ENCODE assay signal across 8 mouse cellular contexts in genomic region chr7:132808051-132808796, GRCm38 (mm10). TPM values are rescaled to one million over a fixed set of nuclear protein-coding genes. Genes with fewer than 3 reads are reported as not detected.
A peak's percentile ranks its signal among the peaks of the same experiment; 100 is the strongest.
DNase-seq lines count a peak whose midpoint lies in the region; ATAC-seq lines count a peak whose summit lies in the region.

No protein-coding gene starts in this region.

- no peak overlapping the region; the same call in 1 of the 2 replicates for H3K9ac ChIP-seq in lung, embryonic 16.5 days (ENCODE audit: low read length)
- no peak overlapping the region; the same call in 1 of the 2 replicates for H3K9ac ChIP-seq in hindbrain, embryonic 12.5 days
- peak overlapping the region; percentile 44; the same call in 1 of the 2 replicates for H3K9ac ChIP-seq in midbrain, embryonic 11.5 days (ENCODE audit: low read length)

- no peak overlapping the region for H3K4me2 ChIP-seq in lung, embryonic 16.5 days (ENCODE audit: low read depth, low read length)
- H3K4me2 ChIP-seq in hindbrain, embryonic 12.5 days (replicated peaks): peak overlapping the region; percentile 76; the same call in 1 of the 2 replicates
- H3K4me2 ChIP-seq in midbrain, embryonic 11.5 days: peak overlapping the region; percentile 37

- peaks cover 63% of the 10 kb centered on the region for H3K4me1 ChIP-seq in lung, embryonic 16.5 days (replicated peaks; ENCODE audit: control insufficient read depth, insufficient read depth, low read length)
- peaks cover 77% of the 10 kb centered on the region for H3K4me1 ChIP-seq in hindbrain, embryonic 12.5 days
- H3K4me1 ChIP-seq in midbrain, embryonic 11.5 days (ENCODE audit: control insufficient read depth, insufficient read depth, low read length): peaks cover 60% of the 10 kb centered on the region

- H3K4me3 ChIP-seq in lung, embryonic 16.5 days (ENCODE audit: low read length): no peak overlapping the region
- no peak overlapping the region for H3K4me3 ChIP-seq in hindbrain, embryonic 12.5 days
- no peak overlapping the region for H3K4me3 ChIP-seq in midbrain, embryonic 11.5 days (ENCODE audit: low read depth, low read length)

- peak overlapping the region; percentile 96 for H3K27ac ChIP-seq in lung, embryonic 16.5 days (ENCODE audit: low read length)
- peak overlapping the region; percentile 83 for H3K27ac ChIP-seq in hindbrain, embryonic 12.5 days
- H3K27ac ChIP-seq in midbrain, embryonic 11.5 days (ENCODE audit: low read depth, low read length): peak overlapping the region; percentile 67

- H3K9me3 ChIP-seq in lung, embryonic 16.5 days (ENCODE audit: control insufficient read depth, low read length): no peaks in the 10 kb centered on the region
- no peaks in the 10 kb centered on the region for H3K9me3 ChIP-seq in hindbrain, embryonic 12.5 days (replicated peaks)
- no peaks in the 10 kb centered on the region for H3K9me3 ChIP-seq in midbrain, embryonic 11.5 days (ENCODE audit: control insufficient read depth, low read length)

- no peaks in the 10 kb centered on the region for H3K36me3 ChIP-seq in lung, embryonic 16.5 days (ENCODE audit: control insufficient read depth, insufficient read depth, low read length)
- no peaks in the 10 kb centered on the region for H3K36me3 ChIP-seq in hindbrain, embryonic 12.5 days
- no peaks in the 10 kb centered on the region for H3K36me3 ChIP-seq in midbrain, embryonic 11.5 days (ENCODE audit: control insufficient read depth, insufficient read depth, low read length)

- H3K27me3 ChIP-seq in lung, embryonic 16.5 days (ENCODE audit: control insufficient read depth, insufficient read depth, low read depth, low read length): no peaks in the 10 kb centered on the region
- no peaks in the 10 kb centered on the region for H3K27me3 ChIP-seq in hindbrain, embryonic 12.5 days
- H3K27me3 ChIP-seq in midbrain, embryonic 11.5 days (ENCODE audit: control insufficient read depth, insufficient read depth, low read length): no peaks in the 10 kb centered on the region

- no peak for ATAC-seq in CD4-positive, CD25-positive, alpha-beta regulatory T cell, adult 4 months
- no peak for ATAC-seq in lung, embryonic 16.5 days (ENCODE audit: low read depth)
- no peak for ATAC-seq in hindbrain, embryonic 12.5 days (ENCODE audit: low FRiP score)
- no peak for ATAC-seq in midbrain, embryonic 11.5 days (ENCODE audit: low FRiP score)

- peak; percentile 42 for DNase-seq in CD4-positive, CD25-positive, alpha-beta regulatory T cell, adult 2 months (ENCODE audit: low read depth, low spot score)
- no peak for DNase-seq in lung, postnatal 10 days
- peak; percentile 91 for DNase-seq in midbrain, embryonic 11.5 days (ENCODE audit: low spot score, missing footprints)
- no peak for DNase-seq in ovary, adult 18-20 months (ENCODE audit: low spot score)
- no peak for DNase-seq in adrenal gland, postnatal 14 days

- WGBS in lung, embryonic 16.5 days: 40% methylated on average over 7 of the region's 7 CpGs
- WGBS in hindbrain, embryonic 12.5 days: 45% methylated on average over 7 of the region's 7 CpGs
- 41% methylated on average over 7 of the region's 7 CpGs for WGBS in midbrain, embryonic 11.5 days

RNA-seq across cellular contexts. Expression of gene Fam53b, which starts 5.5 kb away (rescaled TPM):
- polyA plus RNA-seq in CD4-positive, CD25-positive, alpha-beta regulatory T cell, adult 4 months (2017; shearing (Covaris generic)): 100 to 1,000 TPM in 1 of 2 experiments, 10 to 100 TPM in 1; 73.4 to 102 TPM
- polyA plus RNA-seq in lung, embryonic 16.5 days (2015; fragmentation: Nextera tagmentation; extraction: Ambion mirVana): 33.5 and 36.0 TPM in 2 replicates
- polyA plus RNA-seq in hindbrain, embryonic 12.5 days (2016; fragmentation: Nextera tagmentation; extraction: Ambion mirVana): 22.7 and 25.3 TPM in 2 replicates
- polyA plus RNA-seq in midbrain, embryonic 11.5 days (2014; fragmentation: Nextera tagmentation; extraction: Ambion mirVana): 17.0 and 17.5 TPM in 2 replicates
- total RNA-seq in adrenal gland, postnatal 14 days (2021): 64.8 and 65.8 TPM in 2 replicates

RNA-seq across cellular contexts. Expression of gene Eef1akmt2, which starts 44.2 kb away (rescaled TPM):
- polyA plus RNA-seq in CD4-positive, CD25-positive, alpha-beta regulatory T cell, adult 4 months (2017; shearing (Covaris generic)): 10 to 100 TPM; 55.3 to 58.5 TPM
- polyA plus RNA-seq in lung, embryonic 16.5 days (2015; fragmentation: Nextera tagmentation; extraction: Ambion mirVana): 56.3 and 60.4 TPM in 2 replicates
- 75.0 and 87.3 TPM in 2 replicates for polyA plus RNA-seq in hindbrain, embryonic 12.5 days (2016; fragmentation: Nextera tagmentation; extraction: Ambion mirVana)
- 90.3 and 100.0 TPM in 2 replicates for polyA plus RNA-seq in midbrain, embryonic 11.5 days (2014; fragmentation: Nextera tagmentation; extraction: Ambion mirVana)
- total RNA-seq in adrenal gland, postnatal 14 days (2021): 26.3 and 30.4 TPM in 2 replicates

RNA-seq across cellular contexts. Expression of gene Abraxas2, which starts 50.8 kb away (rescaled TPM):
- polyA plus RNA-seq in CD4-positive, CD25-positive, alpha-beta regulatory T cell, adult 4 months (2017; shearing (Covaris generic)): 10 to 100 TPM; 35.2 to 37.9 TPM
- 40.1 and 41.9 TPM in 2 replicates for polyA plus RNA-seq in lung, embryonic 16.5 days (2015; fragmentation: Nextera tagmentation; extraction: Ambion mirVana)
- polyA plus RNA-seq in hindbrain, embryonic 12.5 days (2016; fragmentation: Nextera tagmentation; extraction: Ambion mirVana): 35.8 and 36.2 TPM in 2 replicates
- polyA plus RNA-seq in midbrain, embryonic 11.5 days (2014; fragmentation: Nextera tagmentation; extraction: Ambion mirVana): 38.7 and 41.8 TPM in 2 replicates
- 33.6 and 35.8 TPM in 2 replicates for total RNA-seq in adrenal gland, postnatal 14 days (2021)

Comparison
In these comparisons a context has a peak if more than half of its experiments do, and no peak if none do; other contexts are left out.
1. DNase-seq: peak in CD4-positive, CD25-positive, alpha-beta regulatory T cell, adult 2 months (single experiment) and midbrain, embryonic 11.5 days (single experiment); none in lung, postnatal 10 days (single experiment), ovary, adult 18-20 months (single experiment) and adrenal gland, postnatal 14 days (single experiment).
2. Peak in every context shown above with its lines, with median percentiles within 50 percentile points of each other: H3K27ac ChIP-seq.